Mouse (Mus musculus): ENCODE results near the gene Sod1.

DNA sequence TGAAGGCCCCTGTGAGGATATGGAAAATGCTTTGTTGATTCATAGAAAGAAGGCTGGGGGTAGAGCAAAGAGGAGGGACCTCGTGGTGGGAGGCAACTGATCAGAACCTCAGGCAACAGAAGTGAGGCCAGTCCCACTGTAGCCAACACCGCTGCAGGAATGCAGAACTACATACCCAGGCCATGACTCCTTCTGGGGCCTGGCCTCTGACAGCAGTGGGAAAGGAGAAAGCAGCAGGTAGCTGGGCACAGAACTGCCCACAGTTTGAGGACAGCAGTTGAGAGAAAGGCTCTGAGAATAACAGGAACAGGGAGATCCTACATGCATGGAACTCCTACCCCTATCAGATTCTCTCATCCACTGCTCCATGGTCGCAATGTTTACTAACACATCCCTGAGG lies 11.6 kb upstream of the Sod1 start:
- TF ChIP-seq CTCF (IDR thresholded peaks at IDR 0.05; ENCODE audit: control insufficient read depth, insufficient read depth, insufficient read length) (no peak), MYOD1 (IDR thresholded peaks at IDR 0.05; ENCODE audit: control insufficient read depth, insufficient read length, low read depth) (no peak), CEBPB (IDR thresholded peaks at IDR 0.05; ENCODE audit: low read depth) (no peak)

Data from C2C12 (cell line).